Mouse (Mus musculus): Measurements from ENCODE around the gene Slc2a9. TPM values are rescaled to one million over a fixed set of nuclear protein-coding genes. Genes with fewer than 3 reads are reported as not detected.
A peak's percentile ranks its signal among the peaks of the same experiment; 100 is the strongest.

The Slc2a9 gene
- polyA plus RNA-seq, 1 experiment: 1.9 TPM

GRCm38 (mm10) chr5:38422426-38422825, 80.5 kb downstream of the Slc2a9 start:
- H3K4me1 ChIP-seq (ENCODE audit: control insufficient read depth, insufficient read depth, insufficient read length, low read length): no peaks in the 10 kb centered on the region
- no peak overlapping the region for H3K4me3 ChIP-seq (ENCODE audit: insufficient read depth, low read depth, low read length)
- H3K27ac ChIP-seq (replicated peaks; ENCODE audit: low read depth, low read length): no peak overlapping the region

- Histone ChIP-seq H3K4me3 (ENCODE audit: insufficient read depth, low read depth, low read length) (no peak overlapping the region), H3K27ac (replicated peaks; ENCODE audit: low read depth, low read length) (no peak overlapping the region), H3K4me1 (ENCODE audit: control insufficient read depth, insufficient read depth, insufficient read length, low read length) (no peaks in the 10 kb centered on the region)
Observed at GRCm38 (mm10) chr5:38418799-38419198, 84.1 kb downstream of the Slc2a9 start.

GRCm38 (mm10) chr5:38403612-38404011, 99.3 kb downstream of the Slc2a9 start:
- Histone ChIP-seq H3K4me3 (ENCODE audit: insufficient read depth, low read depth, low read length) (no peak overlapping the region), H3K27ac (replicated peaks; ENCODE audit: low read depth, low read length) (no peak overlapping the region), H3K4me1 (ENCODE audit: control insufficient read depth, insufficient read depth, insufficient read length, low read length) (no peaks in the 10 kb centered on the region)

GRCm38 (mm10) chr5:38402288-38402687, 100.7 kb downstream of the Slc2a9 start:
- Histone ChIP-seq H3K4me1 (ENCODE audit: control insufficient read depth, insufficient read depth, insufficient read length, low read length) (no peaks in the 10 kb centered on the region), H3K4me3 (ENCODE audit: insufficient read depth, low read depth, low read length) (no peak overlapping the region), H3K27ac (replicated peaks; ENCODE audit: low read depth, low read length) (no peak overlapping the region)

- Histone ChIP-seq H3K4me3 (ENCODE audit: insufficient read depth, low read depth, low read length) (no peak overlapping the region), H3K27ac (replicated peaks; ENCODE audit: low read depth, low read length) (no peak overlapping the region), H3K4me1 (ENCODE audit: control insufficient read depth, insufficient read depth, insufficient read length, low read length) (no peaks in the 10 kb centered on the region)
Observed at GRCm38 (mm10) chr5:38388857-38389256, 114.1 kb downstream of the Slc2a9 start.

- Histone ChIP-seq H3K4me3 (ENCODE audit: insufficient read depth, low read depth, low read length) (no peak overlapping the region), H3K4me1 (ENCODE audit: control insufficient read depth, insufficient read depth, insufficient read length, low read length) (no peaks in the 10 kb centered on the region), H3K27ac (replicated peaks; ENCODE audit: low read depth, low read length) (no peak overlapping the region)
Observed at GRCm38 (mm10) chr5:38388420-38388823, 114.5 kb downstream of the Slc2a9 start.

GRCm38 (mm10) chr5:38379970-38380369, 123.0 kb downstream of the Slc2a9 start:
- Histone ChIP-seq H3K27ac (replicated peaks; ENCODE audit: low read depth, low read length) (no peak overlapping the region), H3K4me3 (ENCODE audit: insufficient read depth, low read depth, low read length) (no peak overlapping the region), H3K4me1 (ENCODE audit: control insufficient read depth, insufficient read depth, insufficient read length, low read length) (no peaks in the 10 kb centered on the region)

GRCm38 (mm10) chr5:38372369-38372768, 130.6 kb downstream of the Slc2a9 start:
- no peaks in the 10 kb centered on the region for H3K4me1 ChIP-seq (ENCODE audit: control insufficient read depth, insufficient read depth, insufficient read length, low read length)
- no peak overlapping the region for H3K27ac ChIP-seq (replicated peaks; ENCODE audit: low read depth, low read length)
- no peak overlapping the region for H3K4me3 ChIP-seq (ENCODE audit: insufficient read depth, low read depth, low read length)

- Histone ChIP-seq H3K4me3 (ENCODE audit: insufficient read depth, low read depth, low read length) (no peak overlapping the region), H3K27ac (replicated peaks; ENCODE audit: low read depth, low read length) (no peak overlapping the region), H3K4me1 (ENCODE audit: control insufficient read depth, insufficient read depth, insufficient read length, low read length) (peaks cover 2% of the 10 kb centered on the region; the same call in 1 of the 2 replicates)
Observed at GRCm38 (mm10) chr5:38371308-38371707, 131.6 kb downstream of the Slc2a9 start.

GRCm38 (mm10) chr5:38366650-38367470, 136.1 kb downstream of the Slc2a9 start:
- Histone ChIP-seq H3K4me3 (ENCODE audit: insufficient read depth, low read depth, low read length) (peak overlapping the region; percentile 48), H3K27ac (replicated peaks; ENCODE audit: low read depth, low read length) (no peak overlapping the region), H3K4me1 (ENCODE audit: control insufficient read depth, insufficient read depth, insufficient read length, low read length) (peaks cover 2% of the 10 kb centered on the region)

GRCm38 (mm10) chr5:38365521-38365920, 137.4 kb downstream of the Slc2a9 start:
- Histone ChIP-seq H3K4me3 (ENCODE audit: insufficient read depth, low read depth, low read length) (no peak overlapping the region), H3K4me1 (ENCODE audit: control insufficient read depth, insufficient read depth, insufficient read length, low read length) (peaks cover 2% of the 10 kb centered on the region), H3K27ac (replicated peaks; ENCODE audit: low read depth, low read length) (no peak overlapping the region)

GRCm38 (mm10) chr5:38364396-38364795, 138.5 kb downstream of the Slc2a9 start:
- H3K4me3 ChIP-seq (ENCODE audit: insufficient read depth, low read depth, low read length): no peak overlapping the region
- H3K27ac ChIP-seq (replicated peaks; ENCODE audit: low read depth, low read length): no peak overlapping the region
- H3K4me1 ChIP-seq (ENCODE audit: control insufficient read depth, insufficient read depth, insufficient read length, low read length): peaks cover 2% of the 10 kb centered on the region

- Histone ChIP-seq H3K4me1 (ENCODE audit: control insufficient read depth, insufficient read depth, insufficient read length, low read length) (no peaks in the 10 kb centered on the region), H3K27ac (replicated peaks; ENCODE audit: low read depth, low read length) (no peak overlapping the region), H3K4me3 (ENCODE audit: insufficient read depth, low read depth, low read length) (no peak overlapping the region)
Observed at GRCm38 (mm10) chr5:38359716-38360115, 143.2 kb downstream of the Slc2a9 start.

- Histone ChIP-seq H3K27ac (replicated peaks; ENCODE audit: low read depth, low read length) (no peak overlapping the region), H3K4me3 (ENCODE audit: insufficient read depth, low read depth, low read length) (no peak overlapping the region), H3K4me1 (ENCODE audit: control insufficient read depth, insufficient read depth, insufficient read length, low read length) (no peaks in the 10 kb centered on the region)
Observed at GRCm38 (mm10) chr5:38356927-38357326, 146.0 kb downstream of the Slc2a9 start.

GRCm38 (mm10) chr5:38350351-38350929, 152.5 kb downstream of the Slc2a9 start:
- Histone ChIP-seq H3K4me1 (ENCODE audit: control insufficient read depth, insufficient read depth, insufficient read length, low read length) (no peaks in the 10 kb centered on the region), H3K4me3 (ENCODE audit: insufficient read depth, low read depth, low read length) (no peak overlapping the region), H3K27ac (replicated peaks; ENCODE audit: low read depth, low read length) (no peak overlapping the region)
